Mouse (Mus musculus) olfactory bulb, adult 2 months (tissue): ENCODE results near the gene Smim26. TPM values are rescaled to one million over a fixed set of nuclear protein-coding genes. Genes with fewer than 3 reads are reported as not detected.
A peak's percentile ranks its signal among the peaks of the same experiment; 100 is the strongest.
"Not testable (repeated sequence)": the region's sequence is repeated elsewhere in the genome, so short reads cannot be mapped to it uniquely, and the experiment has no call there.

ENCODE experiments used
- H3K27ac ChIP-seq: fragments of 200-500 bp; 2 replicates; pipeline ENCODE4 v1.5.1; 2012; ENCODE audit warnings: low read depth, low read length; ENCODE audit not compliant: insufficient read depth
- H3K4me1 ChIP-seq: fragments of 200-500 bp; 2 replicates; pipeline ENCODE4 v1.6.1; 2012; ENCODE audit warnings: low read length; ENCODE audit not compliant: control insufficient read depth, insufficient read depth
- H3K4me3 ChIP-seq: fragments of 200-500 bp; 2 replicates; pipeline ENCODE4 v1.5.1; 2012; ENCODE audit warnings: mild to moderate bottlenecking, low read depth, low read length, moderate library complexity; ENCODE audit not compliant: insufficient read depth
- CTCF ChIP-seq: fragments of 200-500 bp; IDR thresholded peaks from 2 replicates; pipeline ENCODE4 v1.5.1; 2012; ENCODE audit warnings: low read depth, mild to moderate bottlenecking, low read length, moderate library complexity; ENCODE audit not compliant: insufficient read depth
- POLR2A ChIP-seq: fragments of 200-500 bp; IDR thresholded peaks from 2 replicates; pipeline ENCODE4 v1.6.1; 2012; ENCODE audit warnings: mild to moderate bottlenecking, low read depth, low read length, moderate library complexity; ENCODE audit not compliant: insufficient read depth
- WGBS: fragments of 180-500 bp; shearing (Covaris S2); methylation state at CpG from one replicate; pipeline ENCODE4 v1.1.7; 2018; 5-methylcytosine and 5-hydroxymethylcytosine counted together
- polyA plus RNA-seq: library from polyadenylated mRNA; stranded (reverse); fragments of >200 nt; gene quantifications from 2 replicates; pipeline ENCODE4 v1.2.4, GENCODE M21; 2012; ENCODE audit warnings: low replicate concordance; ENCODE audit not compliant: missing spikeins, insufficient read depth, insufficient read length

The Smim26 gene
- polyA plus RNA-seq, 1 experiment, result not detected

- WGBS, result 84% methylated on average over 4 of the region's 4 CpGs
- Histone ChIP-seq H3K27ac (no peak overlapping the region), H3K4me3 (no peak overlapping the region), H3K4me1 (no peaks in the 10 kb centered on the region)
- TF ChIP-seq CTCF (no peak), POLR2A (no peak)
Observed at GRCm38 (mm10) chr2:144588723-144589122, 5.1 kb upstream of the Smim26 start.

DNA sequence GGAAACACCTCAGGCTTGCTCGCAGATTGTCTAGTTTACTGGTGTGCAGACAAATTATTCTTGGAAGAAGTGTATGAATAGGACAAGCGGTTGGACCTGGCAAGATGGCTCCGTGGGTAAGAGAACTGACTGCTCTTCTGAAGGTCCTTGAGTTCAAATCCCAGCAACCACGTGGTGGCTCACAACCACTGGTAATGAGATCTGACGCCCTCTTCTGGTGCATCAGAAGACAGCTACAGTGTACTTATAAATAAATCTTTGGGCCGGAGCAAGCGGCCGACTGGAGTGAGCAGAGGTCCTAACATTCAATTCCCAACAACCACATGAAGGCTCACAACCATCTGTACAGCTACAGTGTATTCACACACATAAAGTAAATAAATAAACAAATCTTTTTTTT lies 818 bp upstream of the Smim26 start:
- not testable (repeated sequence) for H3K4me1 ChIP-seq, H3K27ac ChIP-seq, H3K4me3 ChIP-seq
- 72% methylated on average over 8 of the region's 8 CpGs for WGBS

- H3K27ac ChIP-seq, result no peak overlapping the region
- H3K4me1 ChIP-seq, result no peaks in the 10 kb centered on the region
- WGBS, result 81% methylated on average over 2 of the region's 2 CpGs
- no peak for TF ChIP-seq POLR2A
- no peak for TF ChIP-seq CTCF
- H3K4me3 ChIP-seq, result no peak overlapping the region
Observed at GRCm38 (mm10) chr2:144598006-144598405, 4.2 kb downstream of the Smim26 start.

- H3K27ac ChIP-seq, result peak within 1 kb of the TSS; percentile 53
- 1% methylated on average over 50 of the region's 50 CpGs for WGBS
- no peaks in the 10 kb centered on the region for H3K4me1 ChIP-seq
- TF ChIP-seq CTCF (peak; percentile 83; the same call in 1 of the 2 replicates), POLR2A (peak; percentile 79)
- peak within 1 kb of the TSS; percentile 79 for H3K4me3 ChIP-seq
Observed at GRCm38 (mm10) chr2:144599831-144600687, 6.2 kb downstream of the Smim26 start, which contains the start of gene Dtd1. Dtd1 (plus strand) TSS chr2:144599897.

DNA sequence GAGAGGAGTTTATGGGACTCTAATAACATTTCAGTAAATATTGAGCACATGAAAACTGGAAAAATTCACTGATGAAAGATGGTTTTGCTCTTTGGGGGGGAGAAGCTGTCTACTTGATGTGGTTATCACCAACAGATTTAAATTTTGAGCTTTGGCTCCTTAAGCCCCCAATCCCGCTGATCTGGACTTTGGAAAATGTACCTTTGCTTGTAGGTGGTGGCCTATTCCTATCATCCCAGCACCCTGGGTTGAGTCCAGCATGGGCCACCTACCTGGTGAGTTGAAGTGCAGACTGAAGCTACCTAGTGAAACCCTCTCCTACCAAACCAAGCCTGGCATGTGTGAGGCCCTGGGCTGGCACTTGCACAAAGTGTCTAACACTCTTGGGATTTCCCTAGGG lies 7.7 kb downstream of the Smim26 start:
- Histone ChIP-seq H3K27ac (no peak overlapping the region), H3K4me3 (no peak overlapping the region), H3K4me1 (no peaks in the 10 kb centered on the region)
- 100% methylated on average over 1 of the region's 1 CpGs for WGBS
- TF ChIP-seq POLR2A (no peak), CTCF (no peak)

DNA sequence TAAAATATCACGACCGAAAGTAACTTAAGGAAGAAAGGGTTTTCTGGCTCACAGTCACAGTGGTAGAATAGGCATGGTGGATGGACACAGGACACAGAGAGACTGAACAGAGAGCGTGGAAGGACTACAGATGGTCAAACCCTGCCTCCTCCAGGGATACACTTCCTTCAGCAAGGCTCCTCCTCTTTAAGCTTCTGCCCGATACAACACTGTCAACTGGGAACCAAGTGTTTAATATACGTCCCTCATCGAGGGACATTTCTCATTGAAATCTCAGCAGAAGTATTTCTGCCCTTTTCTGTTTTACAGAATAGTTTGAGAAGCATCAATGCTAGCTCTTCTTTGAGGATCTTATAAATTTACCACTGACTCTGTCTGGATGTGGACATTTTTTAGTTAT lies 20.1 kb downstream of the Smim26 start:
- no peak for TF ChIP-seq CTCF
- no peak overlapping the region for H3K27ac ChIP-seq
- no peak overlapping the region for H3K4me3 ChIP-seq
- H3K4me1 ChIP-seq, result no peaks in the 10 kb centered on the region
- WGBS, result 98% methylated on average over 6 of the region's 6 CpGs

DNA sequence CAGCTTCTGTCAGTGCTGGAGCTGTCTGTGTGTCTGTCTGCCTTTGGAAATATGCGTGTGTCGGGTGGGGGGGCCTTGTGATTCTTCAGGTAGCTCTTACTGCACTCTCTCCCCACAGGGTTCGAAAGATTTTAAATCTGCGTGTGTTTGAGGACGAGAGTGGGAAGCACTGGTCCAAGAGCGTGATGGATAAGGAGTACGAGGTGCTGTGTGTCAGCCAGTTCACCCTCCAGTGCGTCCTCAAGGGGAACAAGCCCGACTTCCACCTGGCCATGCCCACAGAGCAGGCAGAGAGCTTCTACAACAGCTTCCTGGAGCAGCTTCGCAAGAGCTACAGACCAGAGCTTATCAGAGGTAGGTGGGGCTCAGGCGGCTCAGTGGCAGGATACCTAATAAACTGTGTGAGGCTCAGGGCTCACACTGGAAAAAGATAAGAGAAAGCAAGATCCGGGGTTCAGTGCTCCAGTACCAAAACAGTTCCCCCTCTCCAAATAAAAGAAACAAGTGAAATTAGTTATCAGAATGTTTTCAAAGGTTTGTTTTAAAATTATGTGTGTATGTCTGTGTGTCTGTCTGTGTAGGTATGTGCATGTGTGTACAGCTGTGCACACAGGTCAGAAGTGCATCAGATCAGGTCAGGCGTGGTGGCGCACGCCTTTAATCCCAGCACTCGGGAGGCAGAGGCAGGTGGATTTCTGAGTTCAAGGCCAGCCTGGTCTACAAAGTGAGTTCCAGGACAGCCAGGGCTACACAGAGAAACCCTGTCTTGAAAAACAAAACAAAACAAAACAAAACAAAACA lies 23.4 kb downstream of the Smim26 start:
- Histone ChIP-seq H3K4me3 (no peak overlapping the region), H3K4me1 (no peaks in the 10 kb centered on the region), H3K27ac (no peak overlapping the region)
- TF ChIP-seq POLR2A (no peak), CTCF (no peak)
- WGBS, result 95% methylated on average over 16 of the region's 16 CpGs

GRCm38 (mm10) chr2:144621491-144621890 lies 27.6 kb downstream of the Smim26 start:
- Histone ChIP-seq H3K4me3 (no peak overlapping the region), H3K4me1 (no peaks in the 10 kb centered on the region), H3K27ac (no peak overlapping the region)
- TF ChIP-seq CTCF, result no peak
- TF ChIP-seq POLR2A, result no peak
- 81% methylated on average over 6 of the region's 6 CpGs for WGBS

GRCm38 (mm10) chr2:144633551-144633950 lies 39.7 kb downstream of the Smim26 start:
- Histone ChIP-seq H3K27ac (no peak overlapping the region), H3K4me1 (peaks cover 12% of the 10 kb centered on the region), H3K4me3 (no peak overlapping the region)
- TF ChIP-seq POLR2A, result no peak
- 73% methylated on average over 2 of the region's 2 CpGs for whole genome bisulfite sequencing

DNA sequence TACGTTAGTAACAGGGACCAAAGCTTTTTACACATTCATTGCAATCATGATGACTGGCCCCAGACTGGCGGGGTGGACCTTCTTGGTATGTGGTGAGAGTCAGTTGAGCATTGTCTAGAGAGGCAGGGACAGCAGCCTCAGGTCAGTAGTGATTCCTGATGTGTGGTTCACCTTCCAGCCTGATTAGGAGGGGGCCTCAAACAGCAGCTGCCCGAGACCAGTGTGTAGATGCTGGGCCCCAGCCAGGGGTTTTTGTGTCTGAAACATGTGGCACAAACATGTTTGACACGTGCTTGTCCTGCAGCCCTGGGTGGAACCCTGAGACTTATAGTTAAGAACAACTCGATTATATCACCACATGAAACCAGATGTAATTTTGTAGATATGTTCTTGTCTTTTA lies 40.4 kb downstream of the Smim26 start:
- Histone ChIP-seq H3K4me3 (no peak overlapping the region), H3K27ac (no peak overlapping the region), H3K4me1 (peaks cover 12% of the 10 kb centered on the region)
- TF ChIP-seq CTCF, result no peak
- no peak for TF ChIP-seq POLR2A
- WGBS, result 65% methylated on average over 5 of the region's 5 CpGs
